8 mouse cellular contexts compared by ENCODE assay signal in the genomic region with DNA sequence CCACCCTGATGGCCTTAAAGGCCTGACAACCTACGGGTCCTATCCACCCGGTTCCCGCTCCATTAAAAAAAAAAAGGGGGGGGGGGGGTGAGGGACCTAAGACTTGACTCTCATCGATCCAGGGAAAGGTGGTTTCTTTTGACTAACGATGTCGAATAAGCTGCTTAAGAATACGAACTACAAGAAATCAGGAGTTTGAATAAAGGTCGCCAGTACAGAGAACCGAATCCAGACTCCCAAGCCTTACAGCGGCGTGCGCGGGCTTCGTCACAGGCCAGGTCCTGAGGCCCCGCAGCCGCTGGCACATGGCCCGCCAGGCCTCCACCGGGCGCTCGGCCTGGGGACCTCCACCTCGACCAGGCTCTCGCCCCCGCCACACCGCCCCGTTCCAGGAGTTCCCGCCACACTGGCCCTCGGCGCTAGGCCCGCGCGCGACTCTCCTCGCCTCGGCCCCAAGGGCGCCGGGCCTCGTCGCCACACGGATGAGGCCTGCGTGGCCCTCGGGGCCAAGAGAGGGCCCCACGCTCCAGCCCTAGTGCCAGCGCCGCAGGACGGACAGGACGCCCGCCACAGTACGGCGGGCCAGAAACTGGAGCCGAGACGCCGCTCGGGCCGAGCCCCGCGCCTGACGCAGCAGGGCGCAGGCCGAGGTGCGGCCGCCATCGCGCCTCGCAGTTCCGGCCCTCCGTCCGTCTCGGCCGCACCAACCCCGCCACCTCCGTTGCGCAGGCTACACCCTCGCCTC. TPM values are rescaled to one million over a fixed set of nuclear protein-coding genes. Genes with fewer than 3 reads are reported as not detected.
A peak's percentile ranks its signal among the peaks of the same experiment; 100 is the strongest.
DNase-seq lines count a peak whose midpoint lies in the region; ATAC-seq and TF ChIP-seq lines count a peak whose summit lies in the region.

No protein-coding gene starts in this region.

- H3K4me1 ChIP-seq in heart, adult 2 months (ENCODE audit: control insufficient read depth, insufficient read depth, low read length) = peaks cover 10% of the 10 kb centered on the region
- peaks cover 36 to 43% of the 10 kb centered on the region in 2 experiments for H3K4me1 ChIP-seq in liver, embryonic 14.5 days (replicated peaks; ENCODE audit: control insufficient read depth in 2 of 2, insufficient read depth in 2 of 2, low read length in 1 of 2)
- peaks cover 7% of the 10 kb centered on the region; the same call in 1 of the 2 replicates for H3K4me1 ChIP-seq in neural tube, embryonic 11.5 days (ENCODE audit: control insufficient read depth, insufficient read depth, low read length)

- peaks cover 33% of the 10 kb centered on the region for H3K36me3 ChIP-seq in heart, adult 2 months (ENCODE audit: control insufficient read depth, insufficient read depth, low read length)
- peaks cover 36% of the 10 kb centered on the region for H3K36me3 ChIP-seq in liver, embryonic 14.5 days (replicated peaks; ENCODE audit: control insufficient read depth, insufficient read depth, low read depth)
- H3K36me3 ChIP-seq in neural tube, embryonic 11.5 days (ENCODE audit: control insufficient read depth, insufficient read depth, low read length) = no peaks in the 10 kb centered on the region; the same call in none of the 2 replicates

- TF ChIP-seq POLR2A in heart, adult 2 months (IDR thresholded peaks at IDR 0.05; ENCODE audit: insufficient read depth, low read depth, low read length) = no peak

- no peak for TF ChIP-seq EP300 in heart, adult 2 months (IDR thresholded peaks at IDR 0.05; ENCODE audit: insufficient read depth, low read depth, low read length)
- TF ChIP-seq EP300 in liver, embryonic 14.5 days (IDR thresholded peaks at IDR 0.05; ENCODE audit: low read depth) = no peak

- H3K4me2 ChIP-seq in liver, embryonic 14.5 days (ENCODE audit: low read depth) = peak overlapping the region; percentile 96
- peak overlapping the region; percentile 77 for H3K4me2 ChIP-seq in neural tube, embryonic 11.5 days (ENCODE audit: low read depth)

- WGBS in heart, adult 2 months = under 1% methylated on average over 66 of the region's 73 CpGs
- WGBS in liver, embryonic 14.5 days (ENCODE audit: insufficient replicate concordance) = under 1% methylated on average over 73 of the region's 73 CpGs
- WGBS in neural tube, embryonic 11.5 days = under 1% methylated on average over 73 of the region's 73 CpGs

- no peak for TF ChIP-seq CTCF in heart, adult 2 months (IDR thresholded peaks at IDR 0.05)
- TF ChIP-seq CTCF in liver, embryonic 14.5 days (IDR thresholded peaks at IDR 0.05; ENCODE audit: low read depth) = no peak

- no peaks in the 10 kb centered on the region for H3K27me3 ChIP-seq in heart, adult 2 months (ENCODE audit: control insufficient read depth, insufficient read depth, low read length)
- H3K27me3 ChIP-seq in liver, embryonic 14.5 days (ENCODE audit: control insufficient read depth, insufficient read depth, low read length) = no peaks in the 10 kb centered on the region
- no peaks in the 10 kb centered on the region for H3K27me3 ChIP-seq in neural tube, embryonic 11.5 days (ENCODE audit: control insufficient read depth, insufficient read depth, low read length)

- H3K9ac ChIP-seq in heart, adult 2 months (ENCODE audit: low read depth, low read length) = peak overlapping the region; percentile 96
- peak overlapping the region; percentile 95 for H3K9ac ChIP-seq in liver, embryonic 14.5 days (replicated peaks)
- H3K9ac ChIP-seq in neural tube, embryonic 11.5 days (ENCODE audit: low read length) = peak overlapping the region; percentile 99

- intact Hi-C loops in heart, adult 2 months (cut with DNase I) = loop anchor here (2.0 to 5.0 kb wide), 2 partner anchors 38 to 62 kb away; a partner anchor contains a TSS

- ATAC-seq in activated CD4-positive, CD25-positive, alpha-beta regulatory T cell, adult 4 months = peak; percentile 19
- ATAC-seq in liver, embryonic 14.5 days (ENCODE audit: insufficient read depth) = peak; percentile 71
- ATAC-seq in neural tube, embryonic 11.5 days (ENCODE audit: insufficient read depth, low FRiP score, low TSS enrichment) = peak; percentile 70

- no peaks in the 10 kb centered on the region for H3K9me3 ChIP-seq in liver, embryonic 14.5 days (ENCODE audit: control insufficient read depth, low read length)
- no peaks in the 10 kb centered on the region for H3K9me3 ChIP-seq in neural tube, embryonic 11.5 days (ENCODE audit: control insufficient read depth, low read length)

- peak overlapping the region; percentile 65 for H3K4me3 ChIP-seq in heart, adult 2 months
- H3K4me3 ChIP-seq in liver, embryonic 14.5 days (ENCODE audit: insufficient read depth in 1 of 2, low read depth in 2 of 2, low read length in 2 of 2) = peak overlapping the region; percentile 84 to 98
- H3K4me3 ChIP-seq in neural tube, embryonic 11.5 days (ENCODE audit: low read depth, low read length) = peak overlapping the region; percentile 100

- peak; percentile 33 to 43 for DNase-seq in CD8-positive naive resting alpha-beta T cell, adult 2 months (ENCODE audit: low read depth in 2 of 2, low spot score in 2 of 2)
- DNase-seq in embryo, embryonic 9.5 days (ENCODE audit: extremely low spot score) = peak; percentile 65
- peak; percentile 77 to 80 for DNase-seq in heart, adult 2 months
- peak; percentile 44 for DNase-seq in kidney, adult 11 months
- DNase-seq in liver, embryonic 14.5 days (ENCODE audit: low read depth in 3 of 3, low spot score in 3 of 3) = no peak
- DNase-seq in neural tube, embryonic 11.5 days (ENCODE audit: low spot score) = peak; percentile 64
- peak; percentile 57 to 66 for DNase-seq in urinary bladder, postnatal 4 days (ENCODE audit: low spot score in 2 of 2)

- peak overlapping the region; percentile 97 for H3K27ac ChIP-seq in heart, adult 2 months
- peak overlapping the region; percentile 80 for H3K27ac ChIP-seq in liver, embryonic 14.5 days
- peak overlapping the region; percentile 85 for H3K27ac ChIP-seq in neural tube, embryonic 11.5 days (ENCODE audit: low read depth, low read length)

- H3K79me2 ChIP-seq in heart, adult 2 months (replicated peaks; ENCODE audit: control insufficient read depth, insufficient read depth, low read length) = peaks cover 6% of the 10 kb centered on the region; the same call in 1 of the 2 replicates

RNA-seq across cellular contexts. Expression of a gene that starts 0.6 kb away (rescaled TPM):
- 1,000 to 10,000 TPM; 1,007 to 1,067 TPM for polyA plus RNA-seq in activated CD4-positive, CD25-positive, alpha-beta regulatory T cell, adult 4 months (2017; shearing (Covaris generic))
- 100 to 1,000 TPM; 303 to 355 TPM for total RNA-seq in heart, adult 2 months (2021)
- 201 and 451 TPM in 2 replicates for polyA plus RNA-seq in heart, adult 2 months (2012; rRNA removed)
- 152 and 190 TPM in 2 replicates for polyA plus RNA-seq in liver, embryonic 14.5 days (2012; rRNA removed)
- 556 and 576 TPM in 2 replicates for polyA plus RNA-seq in liver, embryonic 14.5 days (2014; fragmentation: Nextera tagmentation; extraction: Ambion mirVana)
- 1,129 and 1,155 TPM in 2 replicates for polyA plus RNA-seq in neural tube, embryonic 11.5 days (2014; fragmentation: Nextera tagmentation; extraction: Ambion mirVana)

RNA-seq across cellular contexts. Expression of a gene that starts 11.7 kb away (rescaled TPM):
- polyA plus RNA-seq in activated CD4-positive, CD25-positive, alpha-beta regulatory T cell, adult 4 months (2017; shearing (Covaris generic)) = 100 to 1,000 TPM in 1 of 2 experiments, 10 to 100 TPM in 1; 82.2 to 102 TPM
- total RNA-seq in heart, adult 2 months (2021) = 10 to 100 TPM; 22.3 to 22.8 TPM
- 7.3 and 15.1 TPM in 2 replicates for polyA plus RNA-seq in heart, adult 2 months (2012; rRNA removed)
- 4.9 and 16.9 TPM in 2 replicates for polyA plus RNA-seq in liver, embryonic 14.5 days (2012; rRNA removed)
- polyA plus RNA-seq in liver, embryonic 14.5 days (2014; fragmentation: Nextera tagmentation; extraction: Ambion mirVana) = 33.7 and 34.0 TPM in 2 replicates
- polyA plus RNA-seq in neural tube, embryonic 11.5 days (2014; fragmentation: Nextera tagmentation; extraction: Ambion mirVana) = 45.6 and 59.3 TPM in 2 replicates

RNA-seq across cellular contexts. Expression of a gene that starts 14.7 kb away (rescaled TPM):
- 1 to 10 TPM; 2.5 to 3.6 TPM for polyA plus RNA-seq in activated CD4-positive, CD25-positive, alpha-beta regulatory T cell, adult 4 months (2017; shearing (Covaris generic))
- total RNA-seq in heart, adult 2 months (2021) = 1 to 10 TPM in 1 of 2 experiments, under 1 TPM in 1; 0.23 to 1.4 TPM
- polyA plus RNA-seq in heart, adult 2 months (2012; rRNA removed) = 0.16 and 0.79 TPM in 2 replicates
- polyA plus RNA-seq in liver, embryonic 14.5 days (2012; rRNA removed) = 0.28 and 3.2 TPM in 2 replicates
- polyA plus RNA-seq in liver, embryonic 14.5 days (2014; fragmentation: Nextera tagmentation; extraction: Ambion mirVana) = 3.6 and 3.7 TPM in 2 replicates
- polyA plus RNA-seq in neural tube, embryonic 11.5 days (2014; fragmentation: Nextera tagmentation; extraction: Ambion mirVana) = 2.7 and 4.6 TPM in 2 replicates

RNA-seq across cellular contexts. Expression of a gene that starts 37.3 kb away (rescaled TPM):
- 10 to 100 TPM; 62.2 to 64.2 TPM for polyA plus RNA-seq in activated CD4-positive, CD25-positive, alpha-beta regulatory T cell, adult 4 months (2017; shearing (Covaris generic))
- 10 to 100 TPM; 40.3 to 41.0 TPM for total RNA-seq in heart, adult 2 months (2021)
- polyA plus RNA-seq in heart, adult 2 months (2012; rRNA removed) = 29.5 and 35.9 TPM in 2 replicates
- 20.5 and 22.5 TPM in 2 replicates for polyA plus RNA-seq in liver, embryonic 14.5 days (2012; rRNA removed)
- polyA plus RNA-seq in liver, embryonic 14.5 days (2014; fragmentation: Nextera tagmentation; extraction: Ambion mirVana) = 42.4 and 46.6 TPM in 2 replicates
- polyA plus RNA-seq in neural tube, embryonic 11.5 days (2014; fragmentation: Nextera tagmentation; extraction: Ambion mirVana) = 156 and 169 TPM in 2 replicates

RNA-seq across cellular contexts. Expression of a gene that starts 38.4 kb away (rescaled TPM):
- polyA plus RNA-seq in activated CD4-positive, CD25-positive, alpha-beta regulatory T cell, adult 4 months (2017; shearing (Covaris generic)) = 10 to 100 TPM in 1 of 2 experiments, 1 to 10 TPM in 1; 9.4 to 17.2 TPM
- 10 to 100 TPM; 11.1 to 11.6 TPM for total RNA-seq in heart, adult 2 months (2021)
- 12.2 and 17.6 TPM in 2 replicates for polyA plus RNA-seq in heart, adult 2 months (2012; rRNA removed)
- polyA plus RNA-seq in liver, embryonic 14.5 days (2012; rRNA removed) = 21.9 and 27.8 TPM in 2 replicates
- polyA plus RNA-seq in liver, embryonic 14.5 days (2014; fragmentation: Nextera tagmentation; extraction: Ambion mirVana) = 25.9 and 34.1 TPM in 2 replicates
- polyA plus RNA-seq in neural tube, embryonic 11.5 days (2014; fragmentation: Nextera tagmentation; extraction: Ambion mirVana) = 7.9 and 8.4 TPM in 2 replicates

Comparison
In these comparisons a context has a peak if more than half of its experiments do, and no peak if none do; other contexts are left out.
1. DNase-seq: peak in CD8-positive naive resting alpha-beta T cell, adult 2 months (2 of 2), embryo, embryonic 9.5 days (single experiment), heart, adult 2 months (2 of 2), kidney, adult 11 months (single experiment), neural tube, embryonic 11.5 days (single experiment) and urinary bladder, postnatal 4 days (2 of 2); none in liver, embryonic 14.5 days (0 of 3).
2. ATAC-seq: peak in every context shown above with its lines; median percentile 71 in liver, embryonic 14.5 days; 70 in neural tube, embryonic 11.5 days; 19 in activated CD4-positive, CD25-positive, alpha-beta regulatory T cell, adult 4 months.
3. Peak in every context shown above with its lines, with median percentiles within 50 percentile points of each other: H3K27ac ChIP-seq, H3K4me3 ChIP-seq and H3K9ac ChIP-seq.